Mouse (Mus musculus): Measurements from ENCODE around the gene Fastk.

Gene Fastk

DNA sequence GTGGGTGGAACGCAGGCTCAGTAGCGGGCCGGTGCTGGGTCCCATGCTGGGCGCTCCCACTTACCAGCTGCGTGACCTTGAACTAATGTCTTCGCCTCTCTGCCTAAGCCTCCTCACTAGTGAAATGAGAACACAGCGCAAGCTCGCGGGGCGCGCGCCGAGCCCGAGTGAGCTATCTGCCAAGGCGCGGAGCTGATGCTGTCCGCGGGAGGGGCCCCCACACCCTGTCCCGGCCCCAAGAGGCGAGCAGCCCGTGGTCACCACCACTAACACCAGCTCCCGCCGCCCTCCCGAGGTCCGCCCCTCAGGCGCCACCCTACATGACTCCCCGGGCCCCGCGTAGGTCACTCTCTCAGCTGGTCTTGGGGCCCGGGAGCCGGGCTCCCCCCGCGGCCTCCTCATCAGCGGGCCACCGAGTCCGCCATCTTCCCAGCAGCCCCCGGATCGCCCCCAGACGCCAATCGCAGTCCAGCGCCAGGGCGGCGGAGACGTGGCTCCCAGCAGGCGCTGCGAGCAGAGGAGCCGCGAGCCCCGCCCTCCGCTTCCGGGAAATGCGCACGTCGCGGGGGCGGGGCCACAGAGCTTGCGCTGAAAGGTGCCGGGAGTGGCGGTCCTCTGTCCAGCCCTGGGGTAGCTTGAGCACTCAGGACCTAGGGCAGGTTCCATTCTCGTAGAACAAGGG lies at the start of gene Fastk:
Gene Fastk (minus strand): TSS at position 542 of the 682 bp plus-strand sequence.
- in situ Hi-C loops (cut with MboI; ENCODE audit: low pct_unique_long_range_greater_than_20kb in 1 of 2, low sequenced_read_pairs in 2 of 2, unreplicated experiment in 1 of 2) = no loop called here

DNA sequence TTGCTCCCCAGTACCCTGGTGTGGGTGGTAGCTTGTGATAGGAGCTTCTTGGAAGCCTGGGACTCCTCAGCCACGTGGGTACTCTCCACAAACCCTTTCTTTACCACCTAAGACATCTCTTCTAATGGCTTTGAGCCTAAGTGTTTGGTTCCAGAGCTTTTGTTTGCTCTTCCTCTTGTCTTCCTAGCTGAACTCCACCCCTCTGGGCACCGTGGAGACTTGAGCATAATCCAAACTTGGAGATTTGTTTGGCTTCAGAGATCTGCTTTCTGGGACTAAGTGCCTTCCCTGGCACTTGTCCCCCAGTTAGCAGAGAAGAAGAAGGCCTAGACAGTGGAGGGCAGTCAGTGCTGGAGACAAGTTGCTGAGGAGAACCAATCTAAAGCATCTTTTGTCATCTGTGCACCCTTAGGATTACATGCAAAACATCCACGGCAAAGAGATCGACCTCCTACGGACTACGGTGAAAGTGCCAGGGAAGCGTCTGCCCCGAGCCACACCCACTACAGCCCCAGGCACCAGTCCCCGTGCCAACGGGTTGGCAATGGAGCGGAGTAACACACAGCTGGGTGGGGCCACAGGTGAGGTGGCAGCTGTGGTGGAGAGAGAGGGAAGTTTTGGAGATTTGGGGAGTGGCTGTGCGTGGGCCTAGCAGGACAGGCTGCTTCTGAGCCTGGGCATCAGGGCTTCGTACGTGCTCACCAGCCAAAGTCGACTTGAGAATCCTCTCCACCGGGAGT lies 47.6 kb upstream of the Fastk start:
- in situ Hi-C loops (cut with MboI; ENCODE audit: low pct_unique_long_range_greater_than_20kb in 1 of 2, low sequenced_read_pairs in 2 of 2, unreplicated experiment in 1 of 2) = no loop called here

DNA sequence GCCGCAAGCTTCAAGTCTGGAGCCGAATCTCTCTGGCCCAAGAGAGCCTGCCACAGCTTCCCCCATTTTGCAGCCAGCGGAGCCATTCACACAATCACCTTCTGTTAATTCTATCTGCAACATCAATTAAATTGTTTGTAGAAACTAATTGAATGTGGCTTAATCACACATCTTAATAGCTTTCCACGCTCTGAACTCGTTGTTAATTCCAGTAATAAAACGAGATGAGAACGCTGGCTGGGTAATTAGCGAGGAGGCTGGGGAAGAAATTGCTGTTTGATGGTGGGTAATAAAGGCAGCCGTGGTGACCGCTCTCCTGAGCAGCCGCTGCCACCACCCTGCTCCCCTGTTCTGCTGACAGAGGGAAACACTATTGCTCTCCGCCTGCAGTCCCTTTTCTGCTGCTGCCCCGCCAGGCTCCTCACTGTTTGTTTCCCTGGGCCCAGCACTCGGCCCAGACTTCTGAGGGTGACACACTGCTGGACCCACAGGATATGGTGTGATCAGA lies 45.4 kb upstream of the Fastk start:
- in situ Hi-C loops (cut with MboI; ENCODE audit: low pct_unique_long_range_greater_than_20kb in 1 of 2, low sequenced_read_pairs in 2 of 2, unreplicated experiment in 1 of 2) = no loop called here

DNA sequence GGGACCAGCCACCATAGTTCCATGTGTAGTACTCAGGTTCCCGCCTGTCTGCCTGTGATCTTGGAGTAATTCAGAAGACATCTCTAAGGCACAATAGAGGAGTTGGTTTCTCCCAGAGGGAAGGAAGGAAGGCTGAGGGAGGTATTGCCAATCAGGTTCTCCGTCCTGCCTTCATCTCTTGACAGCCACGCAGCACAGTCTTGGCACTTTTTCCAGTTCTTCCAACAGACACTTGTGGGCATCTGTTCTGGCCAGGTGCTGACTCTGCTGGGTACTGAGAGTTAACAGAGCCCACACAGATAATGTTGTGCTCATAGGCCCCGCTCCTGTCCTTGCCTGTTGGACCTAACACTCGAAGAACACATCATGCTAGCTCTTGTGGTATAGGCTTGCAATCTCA lies 41.7 kb upstream of the Fastk start:
- in situ Hi-C loops (cut with MboI; ENCODE audit: low pct_unique_long_range_greater_than_20kb in 1 of 2, low sequenced_read_pairs in 2 of 2, unreplicated experiment in 1 of 2) = no loop called here

- in situ Hi-C loops (cut with MboI; ENCODE audit: low pct_unique_long_range_greater_than_20kb in 1 of 2, low sequenced_read_pairs in 2 of 2, unreplicated experiment in 1 of 2) = no loop called here
Measured at GRCm38 (mm10) chr5:24486097-24486496, 41.0 kb upstream of the Fastk start.

GRCm38 (mm10) chr5:24484963-24485362 lies 39.9 kb upstream of the Fastk start:
- in situ Hi-C loops (cut with MboI; ENCODE audit: low pct_unique_long_range_greater_than_20kb in 1 of 2, low sequenced_read_pairs in 2 of 2, unreplicated experiment in 1 of 2) = no loop called here

DNA sequence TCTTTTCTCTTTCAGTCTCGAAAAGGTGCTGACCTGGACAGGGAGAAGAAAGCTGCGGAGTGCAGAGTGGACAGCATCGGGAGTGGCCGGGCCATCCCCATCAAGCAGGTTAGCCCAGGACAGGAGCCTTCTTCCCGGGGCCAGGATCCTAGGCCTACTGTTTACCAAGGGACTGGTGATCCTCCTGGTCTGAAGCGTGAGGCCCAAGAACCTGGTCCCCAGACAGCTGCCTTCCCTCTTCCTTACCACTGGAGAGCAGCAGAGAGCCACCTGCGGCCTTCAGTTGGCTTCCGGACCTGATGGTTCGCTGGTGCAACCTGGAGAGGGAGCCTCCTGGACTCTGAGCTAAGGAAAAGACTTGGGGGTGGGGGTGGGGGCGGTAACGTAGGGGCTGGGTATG lies 38.2 kb upstream of the Fastk start:
- in situ Hi-C loops (cut with MboI; ENCODE audit: low pct_unique_long_range_greater_than_20kb in 1 of 2, low sequenced_read_pairs in 2 of 2, unreplicated experiment in 1 of 2) = no loop called here

GRCm38 (mm10) chr5:24482247-24483079 lies 37.4 kb upstream of the Fastk start:
- in situ Hi-C loops (cut with MboI; ENCODE audit: low pct_unique_long_range_greater_than_20kb in 1 of 2, low sequenced_read_pairs in 2 of 2, unreplicated experiment in 1 of 2) = no loop called here

DNA sequence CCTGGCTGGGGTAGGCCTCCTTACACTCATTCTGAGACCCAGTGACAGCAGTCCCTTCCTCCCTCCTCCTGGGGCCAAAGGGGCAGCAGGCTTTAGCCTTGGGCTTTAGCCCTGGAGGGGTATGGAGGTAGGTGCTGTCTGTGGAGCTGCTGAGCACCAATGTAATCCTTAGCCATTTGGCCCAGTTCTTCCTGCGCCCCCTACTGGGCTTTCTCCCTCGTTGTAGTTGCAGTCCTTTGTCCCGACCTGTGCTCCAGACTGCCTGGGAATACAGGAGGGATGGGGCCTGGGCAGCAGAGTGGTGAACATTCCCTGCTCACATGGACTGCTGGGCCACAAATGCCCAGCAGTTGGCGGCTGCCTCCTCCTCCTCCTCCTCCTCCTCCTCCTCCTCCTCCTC lies 36.6 kb upstream of the Fastk start:
- in situ Hi-C loops (cut with MboI; ENCODE audit: low pct_unique_long_range_greater_than_20kb in 1 of 2, low sequenced_read_pairs in 2 of 2, unreplicated experiment in 1 of 2) = no loop called here

- in situ Hi-C loops (cut with MboI; ENCODE audit: low pct_unique_long_range_greater_than_20kb in 1 of 2, low sequenced_read_pairs in 2 of 2, unreplicated experiment in 1 of 2) = no loop called here
Measured at GRCm38 (mm10) chr5:24477909-24478308, 32.8 kb upstream of the Fastk start.

- in situ Hi-C loops (cut with MboI; ENCODE audit: low pct_unique_long_range_greater_than_20kb in 1 of 2, low sequenced_read_pairs in 2 of 2, unreplicated experiment in 1 of 2) = no loop called here
Measured at GRCm38 (mm10) chr5:24475476-24476241, 30.6 kb upstream of the Fastk start.

DNA sequence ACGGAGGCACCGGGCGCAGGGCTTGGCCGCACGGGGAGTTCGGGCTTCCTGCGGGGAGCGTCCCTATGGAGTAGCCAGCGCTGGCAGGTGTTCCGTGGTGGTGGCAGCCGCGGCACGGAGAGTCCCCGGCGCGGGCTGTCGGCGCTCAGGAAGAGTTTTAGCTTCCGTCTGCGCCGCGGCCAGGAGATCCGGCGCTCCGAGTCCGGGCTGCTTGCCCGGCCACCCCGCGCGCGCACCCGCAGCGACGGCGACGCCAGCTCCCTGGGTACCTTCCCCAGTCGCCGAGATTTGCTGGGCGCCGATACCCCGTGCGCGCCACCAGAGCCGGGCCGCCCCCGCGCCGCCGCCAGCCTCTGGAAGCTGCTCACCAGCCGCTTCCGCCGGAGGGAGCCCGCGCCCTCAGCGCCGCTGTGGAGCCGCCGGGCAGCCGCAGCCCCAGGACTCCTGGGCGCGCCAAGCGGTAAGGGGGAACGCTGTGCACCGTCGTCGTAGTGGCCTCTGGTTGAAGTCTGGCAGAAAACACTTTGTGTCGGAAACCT lies 29.7 kb upstream of the Fastk start:
- in situ Hi-C loops (cut with MboI; ENCODE audit: low pct_unique_long_range_greater_than_20kb in 1 of 2, low sequenced_read_pairs in 2 of 2, unreplicated experiment in 1 of 2) = no loop called here

- in situ Hi-C loops (cut with MboI; ENCODE audit: low pct_unique_long_range_greater_than_20kb in 1 of 2, low sequenced_read_pairs in 2 of 2, unreplicated experiment in 1 of 2) = no loop called here
Measured at GRCm38 (mm10) chr5:24474025-24474722, 29.1 kb upstream of the Fastk start.

- in situ Hi-C loops (cut with MboI; ENCODE audit: low pct_unique_long_range_greater_than_20kb in 1 of 2, low sequenced_read_pairs in 2 of 2, unreplicated experiment in 1 of 2) = no loop called here
Measured at GRCm38 (mm10) chr5:24472884-24473619, 28.0 kb upstream of the Fastk start.

DNA sequence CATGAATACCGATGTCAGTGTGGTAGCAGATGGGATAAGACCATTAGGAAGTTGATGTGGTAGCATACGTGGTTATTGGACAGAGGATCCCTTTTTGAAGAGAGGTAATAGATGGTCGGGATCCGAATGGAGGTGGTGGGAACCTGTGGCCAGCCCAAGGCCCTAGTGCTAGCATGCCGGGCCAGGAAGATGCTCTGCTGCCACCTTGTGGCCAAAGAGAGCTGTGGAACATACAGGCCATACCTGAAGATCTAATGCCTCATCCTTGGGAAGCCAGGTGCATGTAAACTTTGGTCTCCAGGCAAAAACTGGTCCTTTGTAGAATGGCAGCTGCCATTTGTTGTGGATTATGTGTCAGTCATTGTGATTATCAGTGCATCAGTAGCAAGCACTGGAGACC lies 25.5 kb upstream of the Fastk start:
- in situ Hi-C loops (cut with MboI; ENCODE audit: low pct_unique_long_range_greater_than_20kb in 1 of 2, low sequenced_read_pairs in 2 of 2, unreplicated experiment in 1 of 2) = no loop called here

GRCm38 (mm10) chr5:24466762-24467161 lies 21.7 kb upstream of the Fastk start:
- in situ Hi-C loops (cut with MboI; ENCODE audit: low pct_unique_long_range_greater_than_20kb in 1 of 2, low sequenced_read_pairs in 2 of 2, unreplicated experiment in 1 of 2) = no loop called here

- in situ Hi-C loops (cut with MboI; ENCODE audit: low pct_unique_long_range_greater_than_20kb in 1 of 2, low sequenced_read_pairs in 2 of 2, unreplicated experiment in 1 of 2) = no loop called here
Measured at GRCm38 (mm10) chr5:24455613-24456012, 10.5 kb upstream of the Fastk start.

All from mouse embryonic stem cell (cell line).